Mouse (Mus musculus): ENCODE measurements at regions not wholly inside any gene's neighbourhood (a gene's known extent, or its start where the extent isn't known, plus 50 kb on each side); places are given as distances from the start of the nearest gene placed in this dataset.

- no peak for DNase-seq
Measured at GRCm38 (mm10) chr2:117989215-117989614, 122.5 kb upstream of the Thbs1 start.

DNA sequence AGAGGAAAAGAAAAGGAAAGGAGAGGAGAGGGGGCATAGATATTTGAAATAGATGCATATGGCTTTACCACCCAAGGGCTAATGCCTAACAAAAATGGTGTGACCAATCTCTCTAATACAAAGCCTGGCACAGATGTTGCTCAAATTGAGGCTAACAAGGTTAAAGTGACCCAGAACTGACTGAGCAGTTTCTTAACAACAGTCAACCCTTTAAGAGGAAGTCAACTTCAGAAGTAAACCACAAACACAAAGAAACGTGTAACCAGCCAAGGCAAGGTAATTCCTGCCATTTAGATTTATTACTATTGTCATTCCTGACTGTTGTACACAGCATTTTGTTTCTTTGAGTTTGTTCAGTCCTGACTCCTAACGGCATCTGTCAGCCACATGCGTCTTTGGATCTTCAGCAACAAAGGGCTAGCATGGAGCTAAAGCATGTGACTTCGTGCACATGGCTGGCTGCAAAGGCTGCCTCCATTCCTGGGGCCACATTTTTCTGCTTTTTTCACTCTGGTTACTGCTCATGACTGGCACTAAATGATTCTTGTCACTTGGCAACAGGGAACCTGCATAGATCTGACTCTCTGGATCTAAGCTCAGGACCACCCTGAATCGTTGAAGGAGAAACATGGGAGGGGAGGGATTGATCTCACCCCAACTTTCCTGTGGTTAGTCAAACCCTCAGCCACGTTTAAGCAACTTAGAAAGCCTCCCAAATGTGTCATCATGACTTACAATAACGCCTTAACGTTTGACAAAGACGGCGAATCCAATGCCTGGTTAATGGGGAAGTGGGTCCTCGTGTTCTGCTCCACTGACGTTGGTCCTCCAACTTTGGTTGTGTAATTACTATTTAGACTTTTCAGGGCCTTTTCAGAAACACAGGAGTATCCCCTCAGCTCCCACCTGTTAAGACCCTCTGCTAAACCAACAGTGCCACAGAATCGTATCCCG lies 115.3 kb upstream of the Thbs1 start:
- no peak for DNase-seq

DNA sequence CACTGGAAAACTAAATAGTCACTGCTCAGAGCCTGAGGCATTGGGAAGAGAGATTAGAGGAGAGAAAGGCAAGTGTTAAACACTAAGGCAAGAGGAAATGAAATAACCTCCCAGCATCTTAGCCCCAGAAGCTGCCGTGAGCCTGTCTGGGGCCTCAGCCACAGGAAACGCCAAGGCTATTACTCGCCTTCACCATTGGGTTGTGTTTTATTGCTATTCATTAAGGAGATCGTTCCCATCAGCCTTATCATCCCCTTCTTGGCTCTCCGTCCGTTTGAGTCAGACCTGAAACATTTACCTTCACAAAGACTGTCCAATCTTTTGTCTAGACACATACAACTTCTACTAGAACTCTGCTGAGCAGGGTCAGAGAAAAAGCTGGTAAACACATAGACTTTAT lies 112.0 kb upstream of the Thbs1 start:
- no peak for DNase-seq

DNA sequence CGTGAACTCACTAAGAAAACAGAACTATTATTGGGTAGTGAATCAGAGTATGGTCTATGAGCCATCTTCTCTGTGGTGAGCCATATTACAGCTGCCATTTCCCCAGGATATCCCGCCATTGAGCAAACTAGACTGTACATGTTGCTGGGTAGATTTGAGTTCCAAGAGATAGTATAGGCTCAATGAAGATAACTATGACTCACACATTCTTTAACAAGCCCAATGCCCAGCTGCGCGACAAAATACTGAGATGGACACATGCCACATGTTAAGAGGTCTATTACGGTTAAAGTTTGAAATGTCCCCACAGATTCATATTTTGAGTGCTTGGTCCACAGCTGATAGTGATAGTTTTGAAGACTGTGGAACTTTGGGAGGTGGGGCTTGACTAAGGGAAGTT lies 107.5 kb upstream of the Thbs1 start:
- no peak for DNase-seq

GRCm38 (mm10) chr2:118007539-118008427 lies 103.9 kb upstream of the Thbs1 start:
- DNase-seq: no peak

- no peak for DNase-seq
Measured at GRCm38 (mm10) chr2:118011679-118012078, 100.0 kb upstream of the Thbs1 start.

- no peak for DNase-seq
Measured at GRCm38 (mm10) chr2:118012211-118012610, 99.5 kb upstream of the Thbs1 start.

GRCm38 (mm10) chr2:118013156-118013555 lies 98.5 kb upstream of the Thbs1 start:
- DNase-seq: no peak

GRCm38 (mm10) chr2:118015182-118015581 lies 96.5 kb upstream of the Thbs1 start:
- DNase-seq: no peak

DNA sequence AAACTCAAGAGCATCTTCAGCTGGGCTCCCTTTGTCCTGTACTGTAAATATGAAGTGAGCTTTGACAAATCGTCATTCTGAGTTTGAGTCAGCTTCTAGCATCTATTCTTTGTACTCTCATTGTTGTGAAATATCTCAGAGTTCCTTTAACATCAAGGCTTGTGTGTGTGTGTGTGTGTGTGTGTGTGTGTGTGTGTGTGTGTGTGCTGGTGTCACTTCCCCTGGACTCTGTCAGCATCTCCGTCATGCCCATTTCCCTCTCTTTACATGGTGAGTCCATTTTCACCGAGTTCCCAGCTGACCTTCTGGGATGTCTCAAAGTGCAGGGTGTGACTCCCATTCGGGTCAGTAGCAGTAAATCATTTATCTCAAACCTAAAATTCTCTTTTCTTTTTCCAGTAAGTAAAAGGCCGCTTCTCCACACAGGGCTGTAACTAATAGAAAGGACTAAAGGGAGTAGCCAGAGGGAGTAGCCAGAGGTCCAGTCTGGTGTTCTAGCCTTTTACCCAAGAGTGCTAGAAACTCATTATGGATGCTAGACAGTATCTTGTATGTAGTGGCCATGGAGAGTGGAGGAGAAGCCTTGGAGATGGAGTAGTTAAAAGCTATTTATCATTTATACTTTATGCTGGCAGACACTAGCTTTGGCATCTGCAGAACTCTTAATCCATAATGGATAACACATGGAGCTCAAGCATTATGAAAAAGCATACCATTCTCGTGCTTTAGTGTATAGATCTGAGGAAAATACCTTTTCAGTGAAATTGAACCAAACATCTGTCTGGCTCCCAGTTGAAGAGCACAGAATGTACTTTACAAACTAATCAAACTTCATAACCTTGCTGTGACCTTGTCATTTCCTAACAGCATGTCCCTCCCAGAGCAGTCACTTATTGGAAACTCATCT lies 85.6 kb upstream of the Thbs1 start:
- DNase-seq: no peak

DNA sequence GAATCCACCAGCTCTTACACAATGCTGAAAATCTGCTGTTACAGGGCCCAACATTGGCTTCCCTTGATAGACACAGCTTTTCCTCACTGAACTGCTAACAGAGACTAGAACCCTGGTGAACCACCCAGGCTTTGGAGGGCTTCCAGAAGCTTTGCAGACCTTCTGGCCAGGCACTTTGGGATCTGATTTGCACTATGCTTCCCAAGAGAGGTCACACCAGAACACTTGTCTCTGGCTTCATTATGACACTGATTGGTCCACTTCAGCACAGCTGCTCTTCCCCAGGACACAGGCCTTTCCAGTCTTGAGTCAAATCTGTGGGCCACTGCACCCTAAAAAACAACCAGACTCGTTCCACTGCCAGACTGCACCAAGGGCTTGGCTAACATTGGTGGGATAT lies 82.8 kb upstream of the Thbs1 start:
- DNase-seq: no peak

- DNase-seq: no peak
Measured at GRCm38 (mm10) chr2:118029470-118030108, 82.1 kb upstream of the Thbs1 start.

DNA sequence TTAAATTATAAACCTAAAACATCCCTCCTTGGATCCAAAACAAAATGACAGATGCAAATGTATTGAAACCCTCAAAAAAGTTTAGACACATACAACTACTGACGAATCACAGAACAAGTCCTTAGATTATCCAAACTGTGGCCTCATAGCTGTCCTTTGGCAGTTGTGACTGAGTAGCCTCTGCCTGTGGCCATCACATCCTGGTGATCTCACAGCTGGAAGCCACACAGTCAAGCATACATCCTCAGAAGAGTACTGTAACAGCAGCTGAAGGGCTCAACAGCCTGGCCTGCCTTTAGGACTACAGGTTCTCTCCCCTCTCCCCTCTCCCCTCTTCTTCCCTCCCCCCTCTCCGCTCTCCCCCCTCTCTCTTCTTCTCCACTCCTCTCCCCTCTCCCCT lies 80.0 kb upstream of the Thbs1 start:
- DNase-seq: no peak

DNA sequence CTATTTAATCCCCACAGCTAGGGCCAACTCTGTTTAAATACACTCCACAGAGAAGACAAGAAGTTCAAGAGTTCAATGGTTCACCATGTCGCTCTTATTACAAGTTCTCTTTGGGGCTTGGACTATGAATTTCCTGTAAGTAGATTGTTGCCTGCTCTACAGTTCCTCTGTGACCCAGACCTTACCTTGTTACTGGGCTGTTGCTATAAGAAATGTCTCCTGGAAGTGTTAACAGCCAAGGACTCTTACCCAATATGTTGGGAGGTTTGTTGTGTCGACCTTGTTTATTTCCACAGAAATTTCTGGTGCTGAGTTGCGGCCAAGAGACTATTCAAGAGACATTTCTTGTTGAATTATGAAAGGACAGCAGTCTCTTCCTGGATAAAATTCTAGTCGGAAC lies 78.3 kb upstream of the Thbs1 start:
- DNase-seq: no peak

DNA sequence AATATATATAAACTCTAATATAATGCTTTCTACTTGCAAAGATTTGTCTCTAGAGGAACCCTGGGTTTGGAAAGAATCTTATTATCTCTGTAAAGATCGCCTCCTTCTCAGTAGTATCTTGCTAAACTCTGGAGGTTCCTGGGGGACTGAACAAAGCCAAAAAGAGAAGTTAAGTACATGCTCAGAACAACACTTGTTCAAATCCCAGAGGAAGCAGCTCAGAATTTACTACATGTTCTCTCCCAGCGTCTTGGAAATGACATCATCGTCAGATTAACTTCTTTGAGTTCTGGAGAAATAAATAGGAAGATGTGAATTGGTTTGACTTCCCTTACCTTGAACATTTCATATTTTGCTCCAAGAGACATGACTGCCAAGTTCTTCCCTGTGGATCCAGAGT lies 77.7 kb upstream of the Thbs1 start:
- DNase-seq: no peak

DNA sequence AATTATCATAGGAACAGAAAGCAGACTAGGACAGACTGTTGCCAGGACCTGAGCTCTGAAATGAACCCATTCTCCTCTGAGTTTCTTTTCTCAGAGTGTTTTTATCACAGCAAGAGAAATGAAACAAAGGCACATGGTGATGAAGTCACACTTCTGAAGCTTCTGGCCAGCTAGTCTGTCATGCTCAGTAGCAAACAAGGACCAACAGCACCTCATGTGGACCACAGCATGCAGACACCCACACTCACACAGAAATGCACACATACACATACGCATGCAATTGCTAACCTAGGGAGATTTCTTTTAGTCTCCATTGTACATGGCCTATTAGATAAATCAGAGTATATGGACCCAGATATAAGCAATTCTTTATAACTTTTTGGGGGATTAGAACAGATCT lies 76.3 kb upstream of the Thbs1 start:
- DNase-seq: no peak

- no peak for DNase-seq
Measured at GRCm38 (mm10) chr2:118038859-118039818, 72.5 kb upstream of the Thbs1 start.

- no peak for DNase-seq
Measured at GRCm38 (mm10) chr2:118039819-118040206, 71.9 kb upstream of the Thbs1 start.

DNA sequence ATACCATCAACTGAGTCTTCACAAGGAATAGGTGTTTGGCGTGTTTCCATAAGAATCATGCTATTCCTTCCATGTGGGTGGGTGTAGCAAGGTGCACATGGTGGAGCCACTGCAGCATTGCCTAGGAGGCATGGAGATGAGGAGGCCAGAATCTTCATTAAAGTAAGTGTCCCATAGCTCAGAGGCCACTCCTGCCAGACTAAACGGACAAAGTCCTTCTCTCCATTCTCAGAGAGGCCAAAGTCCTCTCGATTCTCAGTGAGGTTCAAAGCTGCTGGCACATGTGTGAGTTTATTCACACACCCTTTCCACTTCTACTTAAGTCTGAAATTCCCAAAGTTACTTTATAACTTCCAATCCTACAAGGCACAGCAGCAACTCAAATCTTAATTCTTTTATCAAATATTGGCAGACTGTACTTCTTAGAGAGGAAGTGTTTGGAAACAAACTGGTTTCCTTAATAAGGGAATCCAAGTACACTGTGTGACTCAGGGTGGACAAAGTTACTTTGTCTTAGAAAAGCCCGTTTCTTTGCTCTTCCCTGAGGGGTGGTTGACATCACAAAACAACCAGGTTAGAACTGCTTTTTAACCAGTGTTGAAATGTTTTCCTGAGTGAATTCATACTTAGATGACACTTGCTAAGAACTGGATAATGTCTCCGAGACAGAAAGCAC lies 69.2 kb upstream of the Thbs1 start:
- DNase-seq: no peak

GRCm38 (mm10) chr2:118044666-118045065 lies 67.0 kb upstream of the Thbs1 start:
- no peak for DNase-seq

Data from cerebellum, adult 18-20 months (tissue).